26 mouse cellular contexts compared by ENCODE assay signal in genomic region chr10:117684298-117685170, GRCm38 (mm10). TPM values are rescaled to one million over a fixed set of nuclear protein-coding genes. Genes with fewer than 3 reads are reported as not detected.
DNase-seq lines count a peak whose midpoint lies in the region; ATAC-seq lines count a peak whose summit lies in the region.
"Had no signal": no experiment of that assay in that cellular context is flagged by ENCODE, and none has a peak within 500 bp of the region (broad histone marks: within the 10 kb centered on the region; RNA-seq: fewer than 3 reads in every experiment).

No protein-coding gene starts in this region.

- no peak overlapping the region for H3K4me2 ChIP-seq in midbrain, embryonic 14.5 days (ENCODE audit: low read length)
- H3K4me2 ChIP-seq: forebrain, embryonic 13.5 days; heart, embryonic 12.5 days; heart, embryonic 15.5 days; hindbrain, embryonic 13.5 days; intestine, embryonic 15.5 days had no signal

- no peaks in the 10 kb centered on the region for H3K4me1 ChIP-seq in midbrain, embryonic 14.5 days (ENCODE audit: control insufficient read depth, insufficient read depth, low read length)
- H3K4me1 ChIP-seq: forebrain, embryonic 10.5 days; forebrain, embryonic 13.5 days; heart, embryonic 12.5 days; heart, embryonic 15.5 days; hindbrain, embryonic 13.5 days; intestine, embryonic 15.5 days had no signal

- DNase-seq in 3T3-L1 (ENCODE audit: low read depth, low spot score) (peak; percentile 93), adipocyte (ENCODE audit: low spot score) (peak; percentile 96)
- no peak for DNase-seq in midbrain, embryonic 14.5 days
- no peak for DNase-seq in right cerebral cortex, postnatal 36 days (ENCODE audit: low spot score in 2 of 2)
- no peak for DNase-seq in heart, postnatal 36 days
- DNase-seq: adrenal gland, postnatal 10 days; adrenal gland, postnatal 36 days; cerebellum, adult 11 months; cerebellum, adult 2 months; cerebellum, adult 9-11 months; cerebellum, postnatal 25 days; gastrocnemius, postnatal 10 days; heart, adult 18-20 months; heart, postnatal 10 days; heart, postnatal 4 days; kidney, adult 11 months had no signal

- peaks cover 14% of the 10 kb centered on the region for H3K36me3 ChIP-seq in midbrain, embryonic 14.5 days (ENCODE audit: control insufficient read depth, insufficient read depth, low read length)

- no peaks in the 10 kb centered on the region for H3K27me3 ChIP-seq in midbrain, embryonic 14.5 days (ENCODE audit: control insufficient read depth, insufficient read depth, low read length)
- H3K27me3 ChIP-seq: forebrain, embryonic 13.5 days; heart, embryonic 15.5 days; hindbrain, embryonic 13.5 days; intestine, embryonic 15.5 days had no signal

- no peak overlapping the region for H3K9ac ChIP-seq in midbrain, embryonic 14.5 days (replicated peaks; ENCODE audit: low read length)
- H3K9ac ChIP-seq: forebrain, embryonic 13.5 days; heart, embryonic 12.5 days; heart, embryonic 15.5 days; hindbrain, embryonic 13.5 days; intestine, embryonic 15.5 days had no signal

- no peak overlapping the region for H3K4me3 ChIP-seq in midbrain, embryonic 14.5 days (replicated peaks; ENCODE audit: low read depth, low read length)
- H3K4me3 ChIP-seq: forebrain, embryonic 10.5 days; forebrain, embryonic 13.5 days; heart, embryonic 12.5 days; heart, embryonic 15.5 days; hindbrain, embryonic 13.5 days; intestine, embryonic 15.5 days had no signal

- peak; percentile 76 for ATAC-seq in granulocyte monocyte progenitor cell, adult 5-6 weeks (replicated peaks; ENCODE audit: poor library complexity, severe bottlenecking)
- peak; percentile 62 for ATAC-seq in megakaryocyte progenitor cell, adult 5-6 weeks (replicated peaks; ENCODE audit: poor library complexity)
- ATAC-seq in midbrain, embryonic 14.5 days (ENCODE audit: low FRiP score, low TSS enrichment) = no peak
- ATAC-seq: forebrain, embryonic 13.5 days; forebrain, embryonic 16.5 days; hindbrain, embryonic 16.5 days; intestine, embryonic 15.5 days had no signal

- H3K9me3 ChIP-seq in midbrain, embryonic 14.5 days (ENCODE audit: control insufficient read depth, low read length) = no peaks in the 10 kb centered on the region
- H3K9me3 ChIP-seq: forebrain, embryonic 10.5 days; forebrain, embryonic 13.5 days; heart, embryonic 12.5 days; heart, embryonic 15.5 days; hindbrain, embryonic 13.5 days; intestine, embryonic 15.5 days had no signal

- H3K27ac ChIP-seq in midbrain, embryonic 14.5 days (replicated peaks; ENCODE audit: low read depth, low read length) = no peak overlapping the region
- H3K27ac ChIP-seq: forebrain, embryonic 10.5 days; forebrain, embryonic 13.5 days; heart, embryonic 15.5 days; hindbrain, embryonic 13.5 days; intestine, embryonic 15.5 days had no signal

- intact Hi-C loops in heart, postnatal 36 days (cut with DNase I) = no loop called here

- 90% methylated on average over 19 of the region's 19 CpGs for WGBS in midbrain, embryonic 14.5 days

RNA-seq across cellular contexts. Expression of gene Mdm2, which starts 26.0 kb away (rescaled TPM):
- 43.0 and 62.0 TPM in 2 replicates for total RNA-seq in granulocyte monocyte progenitor cell, adult 5-6 weeks (2014; fragmentation: Nextera tagmentation)
- 45.3 and 47.9 TPM in 2 replicates for total RNA-seq in granulocyte monocyte progenitor cell, adult 5-6 weeks (2017)
- total RNA-seq in megakaryocyte progenitor cell, adult 5-6 weeks (2015) = 68.6 and 74.8 TPM in 2 replicates
- total RNA-seq in megakaryocyte progenitor cell, adult 5-6 weeks (2017) = 44.0 and 63.1 TPM in 2 replicates
- polyA plus RNA-seq in midbrain, embryonic 14.5 days (2014; fragmentation: Nextera tagmentation; extraction: Ambion mirVana) = 49.0 and 57.3 TPM in 2 replicates
- 10 to 100 TPM; 46.9 to 48.2 TPM for total RNA-seq in heart, postnatal 36 days (2021)

RNA-seq across cellular contexts. Expression of gene Cpm, which starts 55.2 kb away (rescaled TPM):
- total RNA-seq in granulocyte monocyte progenitor cell, adult 5-6 weeks (2014; fragmentation: Nextera tagmentation) = not detected in 2 replicates
- 0.46 TPM in 1 of 2 replicates, not detected in the other for total RNA-seq in granulocyte monocyte progenitor cell, adult 5-6 weeks (2017)
- total RNA-seq in megakaryocyte progenitor cell, adult 5-6 weeks (2015) = not detected in 2 replicates
- total RNA-seq in megakaryocyte progenitor cell, adult 5-6 weeks (2017) = 0.17 TPM in 1 of 2 replicates, not detected in the other
- 3.9 and 5.4 TPM in 2 replicates for polyA plus RNA-seq in midbrain, embryonic 14.5 days (2014; fragmentation: Nextera tagmentation; extraction: Ambion mirVana)
- total RNA-seq in heart, postnatal 36 days (2021) = 1 to 10 TPM; 3.7 to 3.9 TPM

Comparison
In these comparisons a context has a peak if more than half of its experiments do, and no peak if none do; other contexts are left out.
1. DNase-seq: peak in 3T3-L1 (single experiment) and adipocyte (single experiment); none in midbrain, embryonic 14.5 days (single experiment), right cerebral cortex, postnatal 36 days (0 of 2) and heart, postnatal 36 days (0 of 2).